ENCODE assay signal across 15 mouse cellular contexts in the genomic region with DNA sequence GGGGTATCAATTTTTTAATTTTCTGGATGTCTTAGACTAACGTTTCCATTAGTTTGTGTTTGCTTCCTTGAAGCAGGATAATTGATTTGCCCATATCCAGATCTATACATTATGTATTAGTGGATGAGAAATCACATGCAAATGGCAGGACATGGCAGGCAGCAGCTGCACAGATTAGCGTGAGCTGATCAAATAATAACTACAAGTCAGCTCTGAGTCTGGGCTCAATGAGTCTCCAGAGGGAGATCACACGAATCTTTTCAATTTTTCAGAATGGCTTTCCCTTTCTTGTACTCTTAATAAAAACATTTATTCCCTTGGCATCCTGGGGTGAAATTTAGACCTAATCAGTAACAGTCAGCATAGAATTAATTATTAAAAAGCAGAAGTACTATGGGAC.
"Had no signal": no experiment of that assay in that cellular context is flagged by ENCODE, and none has a peak within 500 bp of the region (broad histone marks: within the 10 kb centered on the region; RNA-seq: fewer than 3 reads in every experiment).

No protein-coding gene starts in this region.

- H3K27ac ChIP-seq: kidney, embryonic 15.5 days; limb, embryonic 15.5 days; macrophage; stomach, embryonic 15.5 days had no signal

- DNase-seq: kidney, adult 2 months; kidney, postnatal 25 days; layer of hippocampus, adult 9-11 months; layer of hippocampus, postnatal 36 days; lung, embryonic 14.5 days; lung, postnatal 14 days; right cerebral cortex, postnatal 14 days; thymus, adult 2 months; thymus, postnatal 36 days had no signal

- H3K4me3 ChIP-seq: kidney, embryonic 15.5 days; limb, embryonic 15.5 days; liver, embryonic 15.5 days; stomach, embryonic 15.5 days had no signal

- H3K9ac ChIP-seq: kidney, embryonic 15.5 days; limb, embryonic 15.5 days; liver, embryonic 15.5 days; lung, embryonic 14.5 days; stomach, embryonic 15.5 days had no signal

- H3K9me3 ChIP-seq: kidney, embryonic 15.5 days; limb, embryonic 15.5 days; liver, embryonic 15.5 days; stomach, embryonic 15.5 days had no signal

- ATAC-seq: intestine, embryonic 16.5 days had no signal

- H3K4me2 ChIP-seq: kidney, embryonic 15.5 days; limb, embryonic 15.5 days; liver, embryonic 15.5 days; lung, embryonic 14.5 days; stomach, embryonic 15.5 days had no signal

- H3K4me1 ChIP-seq: kidney, embryonic 15.5 days; limb, embryonic 15.5 days; stomach, embryonic 15.5 days had no signal

- H3K27me3 ChIP-seq: kidney, embryonic 15.5 days; limb, embryonic 15.5 days; liver, embryonic 15.5 days; stomach, embryonic 15.5 days had no signal

- H3K36me3 ChIP-seq: kidney, embryonic 15.5 days; limb, embryonic 15.5 days; liver, embryonic 15.5 days; stomach, embryonic 15.5 days had no signal
